ENCODE assay signal across 8 mouse cellular contexts in the genomic region with DNA sequence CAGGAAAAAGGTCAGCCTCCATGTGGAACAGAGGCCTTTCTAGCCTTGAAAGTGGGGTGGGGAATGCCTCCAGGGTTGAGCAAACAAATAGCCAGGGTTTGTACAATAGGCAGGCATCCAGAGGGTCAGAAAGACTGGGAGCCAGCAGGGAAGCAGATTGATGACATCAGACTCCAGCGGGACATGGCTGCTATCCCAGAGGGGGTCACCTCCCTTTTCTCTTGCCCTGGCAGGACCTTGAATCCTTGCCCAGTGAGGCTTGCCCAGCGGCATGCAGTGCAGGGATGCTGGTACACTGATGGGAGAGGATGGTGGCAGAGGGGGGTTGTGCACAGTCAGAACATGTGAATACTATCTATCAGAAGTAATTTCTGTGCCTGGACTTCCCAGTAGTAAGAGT. TPM values are rescaled to one million over a fixed set of nuclear protein-coding genes. Genes with fewer than 3 reads are reported as not detected.
A peak's percentile ranks its signal among the peaks of the same experiment; 100 is the strongest.
DNase-seq lines count a peak whose midpoint lies in the region; ATAC-seq and TF ChIP-seq lines count a peak whose summit lies in the region.

No protein-coding gene starts in this region.

- TF ChIP-seq CTCF in lung, adult 2 months (IDR thresholded peaks at IDR 0.05; ENCODE audit: insufficient read depth, low read length), result no peak
- no peak for TF ChIP-seq CTCF in heart, postnatal 0 days (IDR thresholded peaks at IDR 0.05; ENCODE audit: low read depth)
- no peak for TF ChIP-seq CTCF in lung, postnatal 0 days (IDR thresholded peaks at IDR 0.05)

- no peaks in the 10 kb centered on the region for H3K4me1 ChIP-seq in lung, adult 2 months (ENCODE audit: control insufficient read depth, insufficient read depth, low read length)
- peaks cover 25% of the 10 kb centered on the region for H3K4me1 ChIP-seq in heart, postnatal 0 days (ENCODE audit: control insufficient read depth, insufficient read depth)
- no peaks in the 10 kb centered on the region; the same call in 1 of the 2 replicates for H3K4me1 ChIP-seq in lung, postnatal 0 days (ENCODE audit: insufficient read depth, low read depth, low read length)

- TF ChIP-seq EP300 in heart, postnatal 0 days (IDR thresholded peaks at IDR 0.05; ENCODE audit: low read depth), result no peak
- no peak for TF ChIP-seq EP300 in lung, postnatal 0 days (IDR thresholded peaks at IDR 0.05)

- no peak for TF ChIP-seq POLR2A in lung, adult 2 months (IDR thresholded peaks at IDR 0.05; ENCODE audit: borderline replicate concordance, extremely low read depth, low read depth, low read length)

- ATAC-seq in heart, postnatal 0 days (ENCODE audit: insufficient read depth, low read depth), result peak; percentile 58
- ATAC-seq in lung, postnatal 0 days, result 0 out of 2 replicates have a peak, but pooled peaks have one; percentile 23

- no peaks in the 10 kb centered on the region for H3K27me3 ChIP-seq in heart, postnatal 0 days (ENCODE audit: control insufficient read depth, insufficient read depth, low read length)
- H3K27me3 ChIP-seq in lung, postnatal 0 days (replicated peaks; ENCODE audit: insufficient read depth, low read length), result no peaks in the 10 kb centered on the region

- H3K9ac ChIP-seq in heart, postnatal 0 days (replicated peaks; ENCODE audit: low read depth, low read length), result no peak overlapping the region
- H3K9ac ChIP-seq in lung, postnatal 0 days (replicated peaks; ENCODE audit: low read depth), result no peak overlapping the region

- no peak overlapping the region for H3K4me3 ChIP-seq in lung, adult 2 months (replicated peaks; ENCODE audit: extremely low read depth, low read depth, low read length)
- no peak overlapping the region for H3K4me3 ChIP-seq in heart, postnatal 0 days (ENCODE audit: low read depth, low read length)
- H3K4me3 ChIP-seq in lung, postnatal 0 days (ENCODE audit: low read depth, low read length), result no peak overlapping the region

- H3K4me2 ChIP-seq in heart, postnatal 0 days (ENCODE audit: low read depth, low read length), result no peak overlapping the region
- H3K4me2 ChIP-seq in lung, postnatal 0 days (replicated peaks; ENCODE audit: low read depth, low read length), result no peak overlapping the region

- DNase-seq in cerebellum, adult 8-10 months, result peak; percentile 3
- DNase-seq in cerebellum, adult 11-12 months, result no peak
- peak; percentile 10 for DNase-seq in lung, adult 2 months
- DNase-seq in lung, postnatal 25 days (ENCODE audit: low spot score), result no peak
- peak; percentile 43 for DNase-seq in heart, postnatal 0 days (ENCODE audit: low spot score)
- DNase-seq in lung, postnatal 0 days (ENCODE audit: low spot score), result peak; percentile 36
- DNase-seq in frontal cortex, postnatal 36 days (ENCODE audit: low spot score in 2 of 2), result no peak
- no peak for DNase-seq in retina, embryonic 14.5 days (ENCODE audit: low spot score)

- H3K27ac ChIP-seq in heart, postnatal 0 days (ENCODE audit: low read depth), result peak overlapping the region; percentile 40
- no peak overlapping the region for H3K27ac ChIP-seq in lung, postnatal 0 days (ENCODE audit: low read length)

- 33% methylated on average over 2 of the region's 2 CpGs for WGBS in lung, adult 2 months
- 22% methylated on average over 2 of the region's 2 CpGs for WGBS in heart, postnatal 0 days
- 45% methylated on average over 2 of the region's 2 CpGs for WGBS in lung, postnatal 0 days

- H3K9me3 ChIP-seq in heart, postnatal 0 days (replicated peaks; ENCODE audit: control insufficient read depth, low read length), result no peaks in the 10 kb centered on the region
- H3K9me3 ChIP-seq in lung, postnatal 0 days (ENCODE audit: low read length), result no peaks in the 10 kb centered on the region

- H3K36me3 ChIP-seq in heart, postnatal 0 days (replicated peaks; ENCODE audit: control insufficient read depth, insufficient read depth, low read length), result no peaks in the 10 kb centered on the region
- no peaks in the 10 kb centered on the region for H3K36me3 ChIP-seq in lung, postnatal 0 days (ENCODE audit: insufficient read depth, low read length)

RNA-seq across cellular contexts. Expression of gene Slc13a4, which starts 10.9 kb away (rescaled TPM):
- 4.0 and 5.7 TPM in 2 replicates for polyA plus RNA-seq in lung, adult 2 months (2012; rRNA removed)
- 0.11 TPM in 1 of 2 replicates, not detected in the other for total RNA-seq in heart, postnatal 0 days (2014; rRNA removed; ENCODE audit: low replicate concordance)
- 0.22 TPM in 2 replicates for polyA plus RNA-seq in heart, postnatal 0 days (2015; fragmentation: Nextera tagmentation; extraction: Ambion mirVana)
- 0.79 and 1.0 TPM in 2 replicates for polyA plus RNA-seq in lung, postnatal 0 days (2015; fragmentation: Nextera tagmentation; extraction: Ambion mirVana)

RNA-seq across cellular contexts. Expression of gene Fam180a, which starts 28.9 kb away (rescaled TPM):
- polyA plus RNA-seq in lung, adult 2 months (2012; rRNA removed), result 0.59 and 1.5 TPM in 2 replicates
- total RNA-seq in heart, postnatal 0 days (2014; rRNA removed; ENCODE audit: low replicate concordance), result 8.3 TPM in 1 of 2 replicates, not detected in the other
- polyA plus RNA-seq in heart, postnatal 0 days (2015; fragmentation: Nextera tagmentation; extraction: Ambion mirVana), result 0.48 and 0.84 TPM in 2 replicates
- 3.4 and 4.4 TPM in 2 replicates for polyA plus RNA-seq in lung, postnatal 0 days (2015; fragmentation: Nextera tagmentation; extraction: Ambion mirVana)

Comparison
In these comparisons a context has a peak if more than half of its experiments do, and no peak if none do; other contexts are left out.
1. DNase-seq: peak in cerebellum, adult 8-10 months (single experiment), lung, adult 2 months (single experiment), heart, postnatal 0 days (single experiment) and lung, postnatal 0 days (single experiment); none in cerebellum, adult 11-12 months (single experiment), lung, postnatal 25 days (single experiment), frontal cortex, postnatal 36 days (0 of 2) and retina, embryonic 14.5 days (single experiment).